Mouse (Mus musculus) cerebellum, adult 2 months (tissue): ENCODE measurements at regions not wholly inside any gene's neighbourhood (a gene's known extent, or its start where the extent isn't known, plus 50 kb on each side); places are given as distances from the start of the nearest gene placed in this dataset.

Experiments
- CTCF ChIP-seq: fragments of 200-500 bp; IDR thresholded peaks from 2 replicates; pipeline ENCODE4 v1.5.1; 2011; ENCODE audit warnings: low read depth, mild to moderate bottlenecking, control low read depth, low read length, moderate library complexity, borderline replicate concordance; ENCODE audit not compliant: insufficient read depth
- POLR2A ChIP-seq: fragments of 200-500 bp; IDR thresholded peaks from 2 replicates; pipeline ENCODE4 v1.6.1; 2011; ENCODE audit warnings: low read length, control low read depth, borderline replicate concordance; ENCODE audit not compliant: insufficient read depth

DNA sequence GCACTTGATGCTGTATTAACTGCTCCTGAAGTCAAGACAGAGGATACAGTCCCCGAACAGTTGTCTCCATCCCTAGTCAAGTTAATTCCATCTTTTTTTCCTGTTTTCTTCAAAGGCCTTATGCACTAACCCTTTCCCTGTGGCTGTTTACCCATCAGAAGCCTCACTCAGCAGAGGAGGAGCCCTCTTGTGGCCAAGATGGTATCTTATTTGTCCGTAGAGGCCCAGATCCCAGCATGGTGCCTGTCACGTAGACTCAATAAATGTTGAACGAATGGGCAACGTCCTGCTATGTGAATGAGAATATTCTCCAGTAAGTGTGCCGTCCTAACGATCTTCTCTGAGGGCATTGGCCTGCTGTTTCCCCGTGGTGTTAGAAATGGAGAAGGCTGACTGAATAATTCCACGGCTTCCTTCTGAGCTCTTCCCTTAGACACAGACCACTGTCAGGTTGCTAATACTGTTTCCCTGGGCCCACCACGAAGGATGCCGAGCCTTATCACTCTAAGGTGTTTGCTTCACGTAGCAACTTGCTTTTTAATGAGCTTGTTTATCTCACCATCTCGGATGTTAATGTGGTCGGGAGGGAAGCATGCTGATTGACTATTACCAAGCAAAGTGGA lies 113.1 kb upstream of the Fmo9 start:
- no peak for TF ChIP-seq POLR2A
- peak; percentile 50; the same call in 1 of the 2 replicates for TF ChIP-seq CTCF
